ENCODE assay signal across 18 mouse cellular contexts in genomic region chr2:71758591-71759531, GRCm38 (mm10). TPM values are rescaled to one million over a fixed set of nuclear protein-coding genes. Genes with fewer than 3 reads are reported as not detected.
DNase-seq lines count a peak whose midpoint lies in the region; ATAC-seq and TF ChIP-seq lines count a peak whose summit lies in the region.
"Had no signal": no experiment of that assay in that cellular context is flagged by ENCODE, and none has a peak within 500 bp of the region (broad histone marks: within the 10 kb centered on the region; RNA-seq: fewer than 3 reads in every experiment).

No protein-coding gene starts in this region.

- no peak overlapping the region for H3K4me3 ChIP-seq in kidney, postnatal 0 days (replicated peaks; ENCODE audit: low read depth, low read length)
- H3K4me3 ChIP-seq in kidney, embryonic 14.5 days (ENCODE audit: low read length): no peak overlapping the region
- no peak overlapping the region for H3K4me3 ChIP-seq in embryonic facial prominence, embryonic 13.5 days
- H3K4me3 ChIP-seq: forebrain, embryonic 15.5 days; heart, embryonic 15.5 days; hindbrain, embryonic 13.5 days had no signal

- DNase-seq in kidney, postnatal 0 days (ENCODE audit: low spot score): no peak
- peak; percentile 16 for DNase-seq in thymus, postnatal 14 days
- no peak for DNase-seq in thymus, postnatal 36 days
- peak; percentile 26 for DNase-seq in yolk sac, embryonic 10.5 days (ENCODE audit: low spot score)
- no peak for DNase-seq in testis, postnatal 10 days (ENCODE audit: low spot score)
- DNase-seq: adrenal gland, postnatal 25 days; cerebellum, adult 11 months; gastrocnemius, postnatal 25 days; kidney, postnatal 10 days; layer of hippocampus, postnatal 36 days; lung, postnatal 14 days; right cerebral cortex, postnatal 14 days had no signal

- no peaks in the 10 kb centered on the region for H3K9me3 ChIP-seq in kidney, postnatal 0 days (replicated peaks; ENCODE audit: low read length)
- H3K9me3 ChIP-seq in kidney, embryonic 14.5 days (ENCODE audit: control insufficient read depth, low read length): no peaks in the 10 kb centered on the region
- no peaks in the 10 kb centered on the region for H3K9me3 ChIP-seq in embryonic facial prominence, embryonic 13.5 days
- H3K9me3 ChIP-seq: forebrain, embryonic 15.5 days; heart, embryonic 15.5 days; hindbrain, embryonic 13.5 days had no signal

- H3K4me2 ChIP-seq in kidney, postnatal 0 days (ENCODE audit: low read length): 0 out of 2 replicates have a peak overlapping the region, but pooled peaks have one; percentile 10
- no peak overlapping the region; the same call in 1 of the 2 replicates for H3K4me2 ChIP-seq in kidney, embryonic 14.5 days (replicated peaks; ENCODE audit: low read depth, low read length)
- H3K4me2 ChIP-seq in embryonic facial prominence, embryonic 13.5 days: no peak overlapping the region
- H3K4me2 ChIP-seq: forebrain, embryonic 15.5 days; heart, embryonic 15.5 days; hindbrain, embryonic 13.5 days had no signal

- no peak for ATAC-seq in kidney, postnatal 0 days (replicated peaks; ENCODE audit: low FRiP score, low read depth)
- ATAC-seq in kidney, embryonic 14.5 days (ENCODE audit: low FRiP score, low TSS enrichment): no peak
- ATAC-seq in embryonic facial prominence, embryonic 13.5 days (ENCODE audit: insufficient number of reproducible peaks, insufficient read depth, low FRiP score, low TSS enrichment, low read depth): no peak
- ATAC-seq in erythroid progenitor cell, adult 5-6 weeks (replicated peaks; ENCODE audit: low FRiP score, poor library complexity, severe bottlenecking): no peak
- ATAC-seq: forebrain, embryonic 15.5 days had no signal

- H3K4me1 ChIP-seq in kidney, postnatal 0 days (replicated peaks; ENCODE audit: insufficient read depth, low read length): no peaks in the 10 kb centered on the region; the same call in 1 of the 2 replicates
- H3K4me1 ChIP-seq in kidney, embryonic 14.5 days (ENCODE audit: control insufficient read depth, insufficient read depth, low read length): peaks cover 10% of the 10 kb centered on the region; the same call in 1 of the 2 replicates
- H3K4me1 ChIP-seq in embryonic facial prominence, embryonic 13.5 days: peaks cover 7% of the 10 kb centered on the region
- H3K4me1 ChIP-seq: forebrain, embryonic 15.5 days had no signal

- H3K36me3 ChIP-seq in kidney, postnatal 0 days (ENCODE audit: insufficient read depth, low read length): no peaks in the 10 kb centered on the region
- H3K36me3 ChIP-seq in kidney, embryonic 14.5 days (ENCODE audit: control insufficient read depth, insufficient read depth, low read length): no peaks in the 10 kb centered on the region
- H3K36me3 ChIP-seq in embryonic facial prominence, embryonic 13.5 days: no peaks in the 10 kb centered on the region
- H3K36me3 ChIP-seq: forebrain, embryonic 15.5 days; heart, embryonic 15.5 days; hindbrain, embryonic 13.5 days had no signal

- TF ChIP-seq CTCF in kidney, postnatal 0 days (IDR thresholded peaks at IDR 0.05; ENCODE audit: low read depth): no peak

- no peak overlapping the region for H3K9ac ChIP-seq in kidney, postnatal 0 days (ENCODE audit: low read depth, low read length)
- H3K9ac ChIP-seq in kidney, embryonic 14.5 days (ENCODE audit: low read depth, low read length): no peak overlapping the region
- no peak overlapping the region for H3K9ac ChIP-seq in embryonic facial prominence, embryonic 13.5 days
- H3K9ac ChIP-seq: forebrain, embryonic 15.5 days; heart, embryonic 15.5 days; hindbrain, embryonic 13.5 days had no signal

- WGBS in kidney, postnatal 0 days: 40% methylated on average over 19 of the region's 19 CpGs
- 34% methylated on average over 19 of the region's 19 CpGs for WGBS in kidney, embryonic 14.5 days
- WGBS in embryonic facial prominence, embryonic 13.5 days: 45% methylated on average over 19 of the region's 19 CpGs

- H3K27ac ChIP-seq in kidney, postnatal 0 days: no peak overlapping the region
- no peak overlapping the region for H3K27ac ChIP-seq in kidney, embryonic 14.5 days (ENCODE audit: low read depth, low read length)
- 0 out of 2 replicates have a peak overlapping the region, but pooled peaks have one; percentile 13 for H3K27ac ChIP-seq in embryonic facial prominence, embryonic 13.5 days
- H3K27ac ChIP-seq: forebrain, embryonic 15.5 days; heart, embryonic 15.5 days; hindbrain, embryonic 13.5 days had no signal

- no peaks in the 10 kb centered on the region for H3K27me3 ChIP-seq in kidney, postnatal 0 days (ENCODE audit: insufficient read depth, low read length)
- no peaks in the 10 kb centered on the region for H3K27me3 ChIP-seq in kidney, embryonic 14.5 days (ENCODE audit: control insufficient read depth, insufficient read depth, low read length)
- no peaks in the 10 kb centered on the region for H3K27me3 ChIP-seq in embryonic facial prominence, embryonic 13.5 days
- H3K27me3 ChIP-seq: forebrain, embryonic 15.5 days; heart, embryonic 15.5 days had no signal

RNA-seq across cellular contexts. Expression of gene Itga6, which starts 13.4 kb away (rescaled TPM):
- 82.4 and 84.5 TPM in 2 replicates for polyA plus RNA-seq in kidney, postnatal 0 days (2015; fragmentation: Nextera tagmentation; extraction: Ambion mirVana)
- polyA plus RNA-seq in kidney, embryonic 14.5 days (2014; fragmentation: Nextera tagmentation; extraction: Ambion mirVana): 65.6 and 95.8 TPM in 2 replicates
- polyA plus RNA-seq in embryonic facial prominence, embryonic 13.5 days (2015; fragmentation: Nextera tagmentation; extraction: Ambion mirVana): 37.7 and 42.4 TPM in 2 replicates
- total RNA-seq in erythroid progenitor cell, adult 5-6 weeks (2015; ENCODE audit: low replicate concordance): 4.7 and 9.6 TPM in 2 replicates
- 3.6 and 7.6 TPM in 2 replicates for total RNA-seq in erythroid progenitor cell, adult 5-6 weeks (2017; ENCODE audit: low replicate concordance)

Comparison
In these comparisons a context has a peak if more than half of its experiments do, and no peak if none do; other contexts are left out.
1. DNase-seq: peak in thymus, postnatal 14 days (single experiment) and yolk sac, embryonic 10.5 days (single experiment); none in kidney, postnatal 0 days (single experiment), thymus, postnatal 36 days (0 of 2) and testis, postnatal 10 days (single experiment).